Mouse (Mus musculus) hindbrain, embryonic 12.5 days (tissue): ENCODE measurements at regions not wholly inside any gene's neighbourhood (a gene's known extent, or its start where the extent isn't known, plus 50 kb on each side); places are given as distances from the start of the nearest gene placed in this dataset.

Experiments used
- ATAC-seq: fragments of 200-750 bp; cut with Nextera tagmentation; 2 replicates; pipeline ENCODE4 v1.8.0; 2017; ENCODE audit warnings: moderate TSS enrichment; ENCODE audit not compliant: low FRiP score
- H3K27ac ChIP-seq: fragments of 300-500 bp; sonication (generic); 2 replicates; pipeline ENCODE4 v1.5.1; 2016; ENCODE audit warnings: mild to moderate bottlenecking
- H3K27me3 ChIP-seq: fragments of 300-500 bp; sonication (generic); 2 replicates; pipeline ENCODE4 v1.6.1; 2016; ENCODE audit warnings: mild to moderate bottlenecking
- H3K36me3 ChIP-seq: fragments of 300-500 bp; sonication (generic); 2 replicates; pipeline ENCODE4 v1.6.1; 2016; ENCODE audit warnings: mild to moderate bottlenecking
- H3K4me1 ChIP-seq: fragments of 300-500 bp; sonication (generic); 2 replicates; pipeline ENCODE4 v1.6.1; 2016
- H3K4me2 ChIP-seq: fragments of 300-500 bp; sonication (generic); replicated peaks from 2 replicates; pipeline ENCODE4 v1.6.1; 2016; ENCODE audit warnings: mild to moderate bottlenecking
- H3K4me3 ChIP-seq: fragments of 300-500 bp; sonication (generic); 2 replicates; pipeline ENCODE4 v1.5.1; 2016; ENCODE audit warnings: mild to moderate bottlenecking
- H3K9ac ChIP-seq: fragments of 300-500 bp; sonication (generic); 2 replicates; pipeline ENCODE4 v1.6.1; 2016; ENCODE audit warnings: mild to moderate bottlenecking, moderate library complexity
- H3K9me3 ChIP-seq: fragments of 300-500 bp; sonication (generic); replicated peaks from 2 replicates; pipeline ENCODE4 v1.6.1; 2016; ENCODE audit warnings: mild to moderate bottlenecking
- WGBS: fragments of 180-500 bp; shearing (Covaris S2); methylation state at CpG from one replicate; pipeline ENCODE4 v1.1.7; 2016; 5-methylcytosine and 5-hydroxymethylcytosine counted together

DNA sequence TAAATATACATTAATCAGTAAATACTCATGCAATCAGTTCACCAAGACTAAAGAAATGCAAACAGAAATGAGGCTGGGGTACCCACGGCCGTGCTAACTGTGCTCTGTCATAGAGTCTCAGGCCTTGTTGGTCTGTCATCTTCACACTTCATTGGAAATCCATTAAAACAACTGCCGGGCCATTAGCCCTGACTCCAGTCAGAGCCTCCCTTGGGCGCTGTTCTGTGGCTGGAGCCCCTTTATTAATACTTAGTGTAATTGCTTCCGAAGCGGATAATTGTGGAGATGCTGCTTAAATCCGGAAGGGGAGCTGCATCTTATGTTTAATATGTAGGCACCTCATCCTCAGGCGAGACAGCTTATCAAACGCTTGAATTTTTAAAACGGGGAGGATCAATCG lies 76.1 kb downstream of the Ier5 start:
- no peak overlapping the region for H3K4me2 ChIP-seq
- no peak overlapping the region for H3K27ac ChIP-seq
- ATAC-seq: peak; percentile 53; the same call in 1 of the 2 replicates
- no peaks in the 10 kb centered on the region for H3K36me3 ChIP-seq
- no peak overlapping the region for H3K4me3 ChIP-seq
- 61% methylated on average over 11 of the region's 11 CpGs for WGBS
- H3K27me3 ChIP-seq: no peaks in the 10 kb centered on the region; the same call in 1 of the 2 replicates
- H3K9ac ChIP-seq: no peak overlapping the region
- H3K9me3 ChIP-seq: no peaks in the 10 kb centered on the region
- peaks cover 20% of the 10 kb centered on the region for H3K4me1 ChIP-seq

DNA sequence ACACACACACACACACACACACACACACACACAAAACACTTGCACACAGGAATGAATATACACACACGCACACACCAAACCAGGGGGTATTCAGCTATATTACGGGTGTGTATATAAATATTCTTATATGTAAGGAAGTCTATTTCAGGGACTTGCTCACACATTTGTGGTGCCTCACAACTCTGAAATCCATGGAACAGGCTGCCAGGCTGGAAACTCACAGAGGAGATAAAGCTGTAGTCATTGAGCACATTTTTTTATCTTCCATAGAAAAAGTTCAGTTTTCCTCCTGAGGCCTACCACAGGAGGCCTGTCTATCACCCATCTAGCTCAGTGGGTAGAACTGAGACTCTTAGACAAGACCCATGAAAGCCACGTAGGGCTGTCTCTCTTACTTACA lies 83.8 kb downstream of the Ier5 start:
- Histone ChIP-seq H3K4me1 (no peaks in the 10 kb centered on the region), H3K36me3 (no peaks in the 10 kb centered on the region), H3K27ac (no peak overlapping the region), H3K9ac (no peak overlapping the region), H3K4me3 (no peak overlapping the region), H3K9me3 (no peaks in the 10 kb centered on the region), H3K4me2 (no peak overlapping the region), H3K27me3 (no peaks in the 10 kb centered on the region)
- ATAC-seq: no peak
- WGBS: 89% methylated on average over 3 of the region's 3 CpGs

DNA sequence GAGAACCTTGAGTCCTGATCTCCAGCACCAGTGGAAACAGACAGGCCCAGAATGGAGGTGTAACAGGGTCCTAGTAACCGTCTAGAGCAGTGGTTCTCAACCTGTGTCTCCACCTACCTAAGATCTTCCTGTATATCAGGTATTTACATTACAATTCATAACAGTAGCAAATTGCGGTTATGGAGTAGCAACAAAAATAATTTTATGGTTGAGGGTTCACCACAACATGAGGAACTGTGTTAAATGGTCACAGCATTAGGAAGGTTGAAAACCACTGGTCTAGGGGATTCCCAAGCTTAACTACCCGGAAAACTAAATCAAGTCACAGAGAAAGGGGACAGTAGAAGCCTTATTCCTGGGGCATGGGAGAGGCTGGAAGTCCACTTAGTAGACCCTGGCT lies 84.5 kb downstream of the Ier5 start:
- no peaks in the 10 kb centered on the region for H3K4me1 ChIP-seq
- 85% methylated on average over 3 of the region's 3 CpGs for WGBS
- no peak overlapping the region for H3K4me3 ChIP-seq
- H3K27me3 ChIP-seq: no peaks in the 10 kb centered on the region
- ATAC-seq: no peak
- H3K36me3 ChIP-seq: no peaks in the 10 kb centered on the region
- no peaks in the 10 kb centered on the region for H3K9me3 ChIP-seq
- H3K9ac ChIP-seq: no peak overlapping the region
- H3K4me2 ChIP-seq: no peak overlapping the region
- H3K27ac ChIP-seq: no peak overlapping the region

DNA sequence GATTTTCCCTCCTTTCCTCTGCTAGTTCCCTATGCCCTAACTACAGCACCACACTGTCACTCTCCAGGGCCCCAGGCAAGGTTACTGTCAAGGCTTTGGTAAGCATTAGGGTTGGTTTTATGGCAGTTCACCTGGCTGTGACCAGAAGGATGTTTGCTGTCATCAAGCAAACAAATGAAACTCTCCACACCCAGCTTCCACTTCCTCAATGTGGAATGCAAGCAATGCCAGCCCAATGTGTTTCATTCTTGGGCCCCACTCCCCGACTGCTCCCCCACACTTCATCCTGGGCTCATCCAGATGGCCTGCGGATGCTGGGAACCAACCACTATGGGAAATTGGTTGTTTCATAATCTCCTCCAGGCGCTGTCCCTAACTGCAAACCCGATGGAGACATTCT lies 85.7 kb downstream of the Ier5 start:
- Histone ChIP-seq H3K27ac (no peak overlapping the region), H3K4me2 (no peak overlapping the region), H3K36me3 (no peaks in the 10 kb centered on the region), H3K9me3 (no peaks in the 10 kb centered on the region), H3K9ac (no peak overlapping the region), H3K27me3 (no peaks in the 10 kb centered on the region), H3K4me1 (no peaks in the 10 kb centered on the region), H3K4me3 (no peak overlapping the region)
- ATAC-seq: no peak
- WGBS: 70% methylated on average over 4 of the region's 4 CpGs

DNA sequence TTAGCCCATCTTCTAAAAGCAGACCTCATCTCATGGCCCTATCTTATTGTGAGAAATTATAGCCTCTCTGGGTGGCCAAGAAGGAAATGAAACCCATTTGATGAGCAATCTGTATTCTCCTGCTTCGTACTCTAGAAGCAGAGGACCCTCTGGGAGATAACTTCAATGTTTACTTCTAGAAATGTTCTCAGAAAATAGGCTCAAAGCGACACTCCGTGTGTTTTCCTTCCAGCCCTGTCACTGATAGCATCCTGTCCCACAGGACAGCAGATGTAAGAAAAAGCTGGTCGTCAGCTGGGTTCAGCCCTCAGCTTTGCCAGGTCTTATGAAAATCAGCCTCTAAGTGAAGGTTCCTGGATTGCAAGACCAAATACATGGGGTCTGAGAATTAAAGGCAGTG lies 86.1 kb downstream of the Ier5 start:
- no peak for ATAC-seq
- Histone ChIP-seq H3K36me3 (no peaks in the 10 kb centered on the region), H3K4me3 (no peak overlapping the region), H3K9me3 (no peaks in the 10 kb centered on the region), H3K27me3 (no peaks in the 10 kb centered on the region), H3K27ac (no peak overlapping the region), H3K9ac (no peak overlapping the region), H3K4me2 (no peak overlapping the region), H3K4me1 (no peaks in the 10 kb centered on the region)
- 72% methylated on average over 4 of the region's 4 CpGs for WGBS

DNA sequence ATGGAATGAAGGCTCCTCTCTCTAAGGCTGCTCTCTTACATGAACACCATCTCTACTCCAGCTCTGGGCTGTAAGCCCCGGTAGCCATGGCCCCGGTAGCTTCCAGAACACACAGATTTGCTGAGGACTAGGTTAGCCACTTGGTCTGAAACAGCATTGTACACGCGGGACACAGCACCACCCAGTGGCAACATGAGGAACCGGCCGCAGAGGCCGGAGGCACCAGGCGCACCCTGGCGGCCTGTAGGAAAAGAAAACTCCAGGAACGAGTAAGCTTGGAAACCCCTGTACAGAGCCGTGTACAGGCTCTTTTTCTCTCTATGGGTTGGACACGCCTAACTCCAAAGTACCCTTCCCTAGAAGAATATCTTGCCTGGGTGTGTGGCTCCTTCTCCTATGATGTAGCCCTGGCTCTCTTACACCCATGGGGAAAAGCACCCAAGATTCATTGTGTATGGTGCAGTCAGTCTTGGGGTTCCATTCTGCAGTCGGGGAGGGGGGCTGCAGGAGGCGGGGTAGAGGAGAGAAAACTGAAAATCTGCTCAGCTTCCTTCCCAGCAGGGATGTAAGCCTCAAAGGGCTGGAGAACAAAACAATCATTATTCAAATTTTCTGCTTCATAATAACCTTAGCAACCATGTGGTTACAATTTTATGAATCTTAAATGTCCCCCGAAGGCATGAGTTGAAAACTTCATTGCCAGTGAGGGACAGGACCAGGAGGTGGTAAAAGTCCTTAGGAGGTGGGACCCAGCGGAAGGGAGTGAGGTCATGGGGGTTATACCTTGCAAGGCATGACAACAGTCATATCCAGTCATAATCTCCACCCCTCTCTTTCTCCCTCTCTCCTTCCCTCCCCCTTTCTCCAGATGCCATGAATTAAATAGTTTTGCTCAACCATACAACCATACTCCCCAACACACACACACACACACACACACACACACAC lies 92.6 kb downstream of the Ier5 start:
- peaks cover 3% of the 10 kb centered on the region; the same call in 1 of the 2 replicates for H3K4me1 ChIP-seq
- H3K36me3 ChIP-seq: no peaks in the 10 kb centered on the region
- no peaks in the 10 kb centered on the region for H3K9me3 ChIP-seq
- WGBS: 15% methylated on average over 16 of the region's 16 CpGs
- 0 out of 2 replicates have a peak overlapping the region, but pooled peaks have one; percentile 1 for H3K4me2 ChIP-seq
- H3K4me3 ChIP-seq: no peak overlapping the region
- H3K27me3 ChIP-seq: peaks cover 12% of the 10 kb centered on the region
- no peak overlapping the region for H3K27ac ChIP-seq
- ATAC-seq: peak; percentile 81
- H3K9ac ChIP-seq: no peak overlapping the region

DNA sequence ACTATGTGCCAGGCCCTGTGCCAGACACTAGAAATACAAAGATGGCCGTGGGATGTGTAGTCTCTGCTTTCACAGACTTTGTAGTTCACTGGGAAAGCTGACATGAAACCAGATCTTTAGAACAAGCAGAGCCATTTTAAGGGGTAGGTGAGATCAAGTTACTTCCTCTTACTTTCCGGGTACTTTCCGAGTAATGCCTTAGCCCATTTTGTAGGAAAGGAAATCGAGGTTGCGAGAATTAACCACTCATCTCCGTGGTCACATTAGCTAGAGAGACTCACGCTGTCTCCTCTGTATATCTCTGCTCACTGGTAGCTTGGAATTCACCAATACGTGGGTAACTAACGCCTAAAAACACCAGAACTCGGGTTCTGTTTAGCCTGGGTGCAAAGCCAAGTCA lies 93.3 kb downstream of the Ier5 start:
- H3K27ac ChIP-seq: no peak overlapping the region

DNA sequence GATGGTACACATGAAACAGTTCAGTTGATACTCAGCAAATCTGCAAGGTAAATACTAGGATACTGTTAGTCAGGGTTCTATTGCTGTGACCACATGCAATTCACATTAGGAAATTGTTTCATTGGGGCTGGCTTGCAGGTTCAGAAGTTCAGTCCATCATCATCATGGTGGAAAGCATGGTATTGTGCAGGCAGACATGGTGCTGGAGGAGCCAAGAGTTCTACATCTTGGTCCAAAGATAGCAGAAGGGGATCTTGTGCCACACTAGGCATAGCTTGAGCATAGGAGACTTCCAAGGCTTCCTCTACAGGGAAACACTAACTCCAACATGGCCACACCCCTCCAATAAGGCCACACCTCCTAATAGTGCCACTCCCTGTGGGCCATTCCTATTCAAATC lies 99.1 kb downstream of the Ier5 start:
- H3K9ac ChIP-seq: no peak overlapping the region
- H3K27ac ChIP-seq: no peak overlapping the region
- no peak for ATAC-seq
- peaks cover 18% of the 10 kb centered on the region for H3K27me3 ChIP-seq
- peaks cover 10% of the 10 kb centered on the region for H3K4me1 ChIP-seq
- no peaks in the 10 kb centered on the region for H3K9me3 ChIP-seq
- H3K4me2 ChIP-seq: no peak overlapping the region
- no peak overlapping the region for H3K4me3 ChIP-seq
- no peaks in the 10 kb centered on the region for H3K36me3 ChIP-seq

More for the DNA sequence above, 93.3 kb downstream of the Ier5 start:
- Histone ChIP-seq H3K9me3 (no peaks in the 10 kb centered on the region), H3K9ac (no peak overlapping the region), H3K4me1 (peaks cover 3% of the 10 kb centered on the region; the same call in 1 of the 2 replicates), H3K27me3 (peaks cover 12% of the 10 kb centered on the region), H3K4me3 (no peak overlapping the region), H3K36me3 (no peaks in the 10 kb centered on the region), H3K4me2 (no peak overlapping the region)
- ATAC-seq: no peak
- WGBS: 90% methylated on average over 10 of the region's 10 CpGs

DNA sequence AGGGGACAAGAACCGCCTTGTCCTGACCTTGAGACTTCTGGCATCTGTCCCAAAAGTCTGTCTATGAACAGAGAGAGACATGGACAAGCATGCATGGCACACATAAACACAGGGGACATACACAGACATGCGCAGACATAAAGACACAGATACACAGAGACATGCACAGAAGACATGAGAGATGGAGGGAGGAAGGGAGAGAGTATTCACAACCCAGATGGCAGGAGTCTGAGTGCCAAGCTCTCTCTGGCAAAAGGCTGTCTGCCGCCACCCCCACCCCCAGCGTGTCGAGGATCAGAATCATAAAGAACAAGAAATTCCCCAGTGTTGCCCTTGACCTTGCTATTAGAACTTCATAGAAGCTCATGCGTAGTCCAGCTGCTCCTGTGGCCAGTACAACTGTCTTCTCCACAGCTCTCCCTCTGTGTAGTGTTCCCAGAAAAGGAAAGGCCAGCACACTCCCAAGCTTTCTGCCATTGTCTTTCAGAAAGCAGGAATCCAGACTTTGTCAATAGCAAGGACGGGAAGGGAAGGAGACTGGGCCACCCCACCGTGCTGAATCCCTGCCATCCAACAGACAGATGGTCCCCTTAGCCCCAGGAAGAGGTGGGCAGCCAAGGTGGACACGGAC lies 99.8 kb downstream of the Ier5 start:
- Histone ChIP-seq H3K27ac (no peak overlapping the region), H3K9ac (no peak overlapping the region), H3K9me3 (no peaks in the 10 kb centered on the region), H3K27me3 (peaks cover 12% of the 10 kb centered on the region), H3K4me2 (no peak overlapping the region), H3K4me3 (no peak overlapping the region), H3K36me3 (no peaks in the 10 kb centered on the region), H3K4me1 (peaks cover 11% of the 10 kb centered on the region)
- ATAC-seq: no peak
- 76% methylated on average over 9 of the region's 9 CpGs for WGBS

DNA sequence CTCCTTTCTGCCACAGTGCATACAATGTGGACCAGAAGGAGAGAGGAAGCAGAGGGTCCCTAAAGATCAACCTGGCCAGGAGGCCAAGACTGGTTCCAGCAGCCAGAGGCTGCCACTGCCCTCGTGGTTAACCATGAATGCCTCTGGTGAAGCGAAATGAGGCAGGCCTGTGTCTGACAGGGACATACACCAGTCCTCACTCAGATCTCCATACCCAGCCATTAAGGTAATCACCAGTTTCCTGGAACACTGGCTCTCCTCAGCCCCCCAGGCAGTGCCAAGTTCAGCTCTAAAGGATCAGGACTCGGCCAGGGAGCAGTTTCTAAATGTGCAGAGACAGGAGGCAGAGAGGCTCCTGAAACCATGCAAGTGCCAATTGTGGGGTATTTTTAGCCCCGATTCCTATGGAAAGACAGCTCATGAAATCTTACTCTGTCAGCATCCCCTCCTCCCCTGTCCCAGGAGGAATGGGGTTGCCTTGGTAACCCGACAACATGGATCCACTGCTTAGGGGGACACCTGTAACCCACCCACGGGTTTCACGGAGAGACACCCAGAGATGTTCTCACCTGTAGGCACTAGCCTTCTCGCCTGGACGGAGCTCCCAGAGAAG lies 103.6 kb downstream of the Ier5 start:
- Histone ChIP-seq H3K27me3 (peaks cover 6% of the 10 kb centered on the region; the same call in 1 of the 2 replicates), H3K4me1 (peaks cover 17% of the 10 kb centered on the region), H3K9me3 (no peaks in the 10 kb centered on the region), H3K9ac (no peak overlapping the region), H3K4me3 (no peak overlapping the region), H3K4me2 (no peak overlapping the region), H3K27ac (no peak overlapping the region), H3K36me3 (no peaks in the 10 kb centered on the region)
- 67% methylated on average over 9 of the region's 9 CpGs for WGBS
- ATAC-seq: 0 out of 2 replicates have a peak, but pooled peaks have one; percentile 23

DNA sequence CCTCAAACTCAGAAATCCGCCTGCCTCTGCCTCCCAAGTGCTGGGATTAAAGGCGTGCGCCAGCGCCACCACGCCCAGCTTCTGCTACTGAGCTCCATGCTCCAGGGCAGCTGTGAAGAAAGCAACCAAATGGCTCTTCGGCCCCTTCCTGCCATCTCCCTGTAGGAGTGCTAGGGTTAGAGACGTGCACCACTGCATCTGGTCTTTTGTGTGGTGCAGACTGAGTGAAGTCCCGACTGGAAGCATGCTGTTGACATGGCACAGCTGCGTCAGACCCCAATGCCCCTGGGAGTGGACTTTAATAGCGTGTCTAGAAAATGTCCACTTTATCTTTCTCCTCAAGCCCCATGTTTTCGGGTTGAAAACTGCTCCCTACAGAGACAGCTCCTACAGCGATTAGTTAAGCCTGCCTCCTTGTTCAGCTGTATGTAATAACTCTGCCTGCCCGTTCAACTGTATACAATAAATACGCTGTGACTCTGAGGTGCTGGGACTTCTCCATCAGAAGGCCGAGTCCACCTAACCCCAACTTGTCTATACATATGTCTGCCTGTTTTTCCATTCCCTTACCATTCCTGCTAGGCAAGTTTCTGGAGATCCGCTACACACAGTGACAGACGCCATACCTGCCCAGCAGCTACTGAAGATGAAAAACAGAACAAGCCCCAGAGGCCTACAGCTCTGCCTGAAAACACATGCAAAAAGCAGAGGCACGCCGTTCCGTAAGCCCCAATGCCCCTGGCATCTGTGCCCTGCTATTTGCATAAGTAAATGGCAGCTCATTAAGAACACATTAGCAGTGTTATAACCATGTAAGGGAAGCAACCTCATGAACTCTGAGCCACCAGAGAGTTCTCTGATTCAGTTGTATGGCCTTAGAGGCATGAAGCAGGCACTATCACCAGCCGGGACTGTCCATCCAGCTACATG lies 105.2 kb downstream of the Ier5 start:
- Histone ChIP-seq H3K9me3 (no peaks in the 10 kb centered on the region), H3K36me3 (no peaks in the 10 kb centered on the region), H3K4me3 (no peak overlapping the region), H3K9ac (no peak overlapping the region), H3K4me1 (peaks cover 17% of the 10 kb centered on the region), H3K27me3 (peaks cover 6% of the 10 kb centered on the region; the same call in 1 of the 2 replicates), H3K27ac (0 out of 2 replicates have a peak overlapping the region, but pooled peaks have one; percentile 37), H3K4me2 (no peak overlapping the region)
- ATAC-seq: peak; percentile 75
- 60% methylated on average over 21 of the region's 21 CpGs for WGBS
